Mouse (Mus musculus): Measurements from ENCODE around the gene Zfp213. TPM values are rescaled to one million over a fixed set of nuclear protein-coding genes. Genes with fewer than 3 reads are reported as not detected.
"Not testable (repeated sequence)": the region's sequence is repeated elsewhere in the genome, so short reads cannot be mapped to it uniquely, and the experiment has no call there.

Gene Zfp213
- polyA plus RNA-seq, 1 experiment, result 8.7 TPM

GRCm38 (mm10) chr17:23599605-23600063, 35.6 kb upstream of the Zfp213 start:
- Histone ChIP-seq H3K4me1 (ENCODE audit: control insufficient read depth, insufficient read depth, low read length) (no peaks in the 10 kb centered on the region), H3K4me3 (ENCODE audit: insufficient read depth, low read length) (peak overlapping the region; percentile 33), H3K27ac (ENCODE audit: insufficient read depth, low read length) (peak overlapping the region; percentile 4; the same call in 1 of the 2 replicates)
- TF ChIP-seq CTCF (IDR thresholded peaks at IDR 0.05; ENCODE audit: extremely low read depth, insufficient read depth, low read length) (no peak), POLR2A (IDR thresholded peaks at IDR 0.05; ENCODE audit: extremely low read depth, insufficient read depth, low read length) (no peak)

GRCm38 (mm10) chr17:23598582-23599552, 34.8 kb upstream of the Zfp213 start, which contains the start of gene Zfp13:
Gene Zfp13, minus strand, starts transcription at chr17:23599487.
- Histone ChIP-seq H3K4me3 (ENCODE audit: insufficient read depth, low read length) (peak within 1 kb of the TSS; percentile 33), H3K27ac (ENCODE audit: insufficient read depth, low read length) (peak within 1 kb of the TSS; percentile 63), H3K4me1 (ENCODE audit: control insufficient read depth, insufficient read depth, low read length) (no peaks in the 10 kb centered on the region)
- TF ChIP-seq CTCF (IDR thresholded peaks at IDR 0.05; ENCODE audit: extremely low read depth, insufficient read depth, low read length) (no peak), POLR2A (IDR thresholded peaks at IDR 0.05; ENCODE audit: extremely low read depth, insufficient read depth, low read length) (peak; percentile 77; the same call in 1 of the 2 replicates)

- not testable (repeated sequence) for H3K4me3 ChIP-seq (ENCODE audit: insufficient read depth, low read length); H3K27ac ChIP-seq (ENCODE audit: insufficient read depth, low read length); H3K4me1 ChIP-seq (ENCODE audit: control insufficient read depth, insufficient read depth, low read length)
These were observed 31.1 kb upstream of the Zfp213 start for GRCm38 (mm10) chr17:23595139-23595538.

- peak overlapping the region; percentile 53 for H3K4me3 ChIP-seq (ENCODE audit: insufficient read depth, low read length)
- no peaks in the 10 kb centered on the region for H3K4me1 ChIP-seq (ENCODE audit: control insufficient read depth, insufficient read depth, low read length)
- TF ChIP-seq CTCF (IDR thresholded peaks at IDR 0.05; ENCODE audit: extremely low read depth, insufficient read depth, low read length) (no peak), POLR2A (IDR thresholded peaks at IDR 0.05; ENCODE audit: extremely low read depth, insufficient read depth, low read length) (no peak)
- H3K27ac ChIP-seq (ENCODE audit: insufficient read depth, low read length), result peak overlapping the region; percentile 18
These were observed 28.9 kb upstream of the Zfp213 start for GRCm38 (mm10) chr17:23592926-23593300.

- H3K4me3 ChIP-seq (ENCODE audit: insufficient read depth, low read length), result peak overlapping the region; percentile 53
- H3K4me1 ChIP-seq (ENCODE audit: control insufficient read depth, insufficient read depth, low read length), result no peaks in the 10 kb centered on the region
- H3K27ac ChIP-seq (ENCODE audit: insufficient read depth, low read length), result peak overlapping the region; percentile 18
- TF ChIP-seq POLR2A (IDR thresholded peaks at IDR 0.05; ENCODE audit: extremely low read depth, insufficient read depth, low read length) (peak; percentile 71), CTCF (IDR thresholded peaks at IDR 0.05; ENCODE audit: extremely low read depth, insufficient read depth, low read length) (no peak)
These were observed 28.3 kb upstream of the Zfp213 start for GRCm38 (mm10) chr17:23592208-23592925.

- H3K27ac ChIP-seq (ENCODE audit: insufficient read depth, low read length), result no peak overlapping the region
- no peak overlapping the region for H3K4me3 ChIP-seq (ENCODE audit: insufficient read depth, low read length)
- H3K4me1 ChIP-seq (ENCODE audit: control insufficient read depth, insufficient read depth, low read length), result peaks cover 4% of the 10 kb centered on the region
- TF ChIP-seq CTCF (IDR thresholded peaks at IDR 0.05; ENCODE audit: extremely low read depth, insufficient read depth, low read length), result no peak
- TF ChIP-seq POLR2A (IDR thresholded peaks at IDR 0.05; ENCODE audit: extremely low read depth, insufficient read depth, low read length), result no peak
These were observed 23.2 kb upstream of the Zfp213 start for GRCm38 (mm10) chr17:23587253-23587652.

GRCm38 (mm10) chr17:23585721-23586491, 21.9 kb upstream of the Zfp213 start:
- TF ChIP-seq CTCF (IDR thresholded peaks at IDR 0.05; ENCODE audit: extremely low read depth, insufficient read depth, low read length) (no peak), POLR2A (IDR thresholded peaks at IDR 0.05; ENCODE audit: extremely low read depth, insufficient read depth, low read length) (peak; percentile 80)
- Histone ChIP-seq H3K4me1 (ENCODE audit: control insufficient read depth, insufficient read depth, low read length) (peaks cover 4% of the 10 kb centered on the region), H3K27ac (ENCODE audit: insufficient read depth, low read length) (no peak overlapping the region), H3K4me3 (ENCODE audit: insufficient read depth, low read length) (peak overlapping the region; percentile 98)

GRCm38 (mm10) chr17:23584786-23585185, 20.7 kb upstream of the Zfp213 start:
- TF ChIP-seq POLR2A (IDR thresholded peaks at IDR 0.05; ENCODE audit: extremely low read depth, insufficient read depth, low read length) (no peak), CTCF (IDR thresholded peaks at IDR 0.05; ENCODE audit: extremely low read depth, insufficient read depth, low read length) (no peak)
- Histone ChIP-seq H3K27ac (ENCODE audit: insufficient read depth, low read length) (no peak overlapping the region), H3K4me3 (ENCODE audit: insufficient read depth, low read length) (no peak overlapping the region; the same call in 1 of the 2 replicates), H3K4me1 (ENCODE audit: control insufficient read depth, insufficient read depth, low read length) (peaks cover 4% of the 10 kb centered on the region)

- Histone ChIP-seq H3K4me3 (ENCODE audit: insufficient read depth, low read length) (no peak overlapping the region), H3K4me1 (ENCODE audit: control insufficient read depth, insufficient read depth, low read length) (no peaks in the 10 kb centered on the region), H3K27ac (ENCODE audit: insufficient read depth, low read length) (no peak overlapping the region)
- TF ChIP-seq POLR2A (IDR thresholded peaks at IDR 0.05; ENCODE audit: extremely low read depth, insufficient read depth, low read length), result no peak
- TF ChIP-seq CTCF (IDR thresholded peaks at IDR 0.05; ENCODE audit: extremely low read depth, insufficient read depth, low read length), result no peak
These were observed 12.0 kb upstream of the Zfp213 start for GRCm38 (mm10) chr17:23575951-23576552.

Measured in cortical plate, adult 2 months (tissue).